Mouse (Mus musculus): Measurements from ENCODE around the gene Pink1. TPM values are rescaled to one million over a fixed set of nuclear protein-coding genes. Genes with fewer than 3 reads are reported as not detected.

The Pink1 gene
- 10 to 100 TPM; 32.1 to 34.2 TPM for total RNA-seq (2023)

GRCm38 (mm10) chr4:138326077-138326695 lies at the start of gene Pink1:
Gene Pink1 (minus strand): TSS chr4:138326307.

GRCm38 (mm10) chr4:138367641-138368497 lies 41.8 kb upstream of the Pink1 start, which contains the start of gene Cda:
Gene Cda (minus strand): TSS chr4:138367992.

DNA sequence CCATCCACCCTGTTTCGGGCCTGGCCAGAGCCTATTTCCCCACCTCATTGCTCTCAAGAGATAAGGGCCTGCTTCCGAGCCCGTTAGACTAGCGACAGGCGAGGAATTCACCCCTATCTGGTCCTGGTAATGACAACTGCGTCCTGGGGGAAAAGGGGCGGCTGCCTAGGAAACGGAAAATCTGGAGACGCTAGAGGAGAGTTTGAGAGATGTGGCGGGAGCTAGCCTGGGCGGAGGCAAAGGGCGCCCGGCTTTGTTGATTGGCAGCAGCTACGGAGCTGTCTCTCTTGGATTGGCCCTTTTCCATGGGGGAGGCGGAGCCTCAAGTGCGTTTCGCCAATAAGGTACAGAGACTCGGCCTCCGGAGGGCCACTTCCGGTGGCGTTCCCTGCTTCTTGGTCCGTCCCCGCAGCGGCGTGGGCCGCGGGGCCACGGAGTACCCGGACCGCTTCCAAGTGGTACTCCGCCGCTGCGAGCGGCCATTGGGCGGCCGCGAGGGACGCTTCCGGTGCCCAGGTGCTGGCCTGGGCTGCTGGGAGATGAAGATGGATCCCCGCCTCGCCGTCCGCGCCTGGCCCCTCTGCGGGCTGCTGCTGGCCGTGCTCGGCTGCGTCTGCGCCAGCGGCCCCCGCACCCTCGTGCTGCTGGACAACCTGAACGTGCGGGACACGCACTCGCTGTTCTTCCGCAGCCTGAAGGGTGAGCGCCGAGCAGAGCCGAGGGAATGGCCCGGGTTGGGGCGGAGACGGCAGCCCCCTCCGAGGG lies 21.6 kb downstream of the Pink1 start, which contains the start of gene Ddost:
Gene Ddost (plus strand): TSS at position 391 of the 765 bp plus-strand sequence.

Other genes with a start within 250 kb of the Pink1 start
- gene Hp1bp3, start 110.0 kb downstream of the Pink1 start, total RNA-seq (2023): 100 to 1,000 TPM; 114 to 115 TPM
- gene Sh2d5, start 75.9 kb downstream of the Pink1 start, total RNA-seq (2023): 1 to 10 TPM; 3.0 TPM
- gene Kif17, start 75.9 kb downstream of the Pink1 start, total RNA-seq (2023): 1 to 10 TPM; 1.4 to 1.7 TPM
- gene Ddost, start 21.6 kb downstream of the Pink1 start, total RNA-seq (2023): 10 to 100 TPM; 82.9 to 85.4 TPM
- gene Cda, start 41.7 kb upstream of the Pink1 start, total RNA-seq (2023): not detected
- gene Fam43b, start 70.2 kb upstream of the Pink1 start, total RNA-seq (2023): not detected
- 10 to 100 TPM; 20.1 to 30.0 TPM for gene Mul1, start 108.4 kb upstream of the Pink1 start, total RNA-seq (2023)
- under 1 TPM; 0.09 TPM for gene Camk2n1, start 128.0 kb upstream of the Pink1 start, total RNA-seq (2023)